Mouse (Mus musculus) heart, postnatal 0 days (tissue): ENCODE measurements around the gene Mllt1. TPM values are rescaled to one million over a fixed set of nuclear protein-coding genes. Genes with fewer than 3 reads are reported as not detected.

ENCODE experiments used
- ATAC-seq: fragments of 200-750 bp; cut with Nextera tagmentation; 2 replicates; pipeline ENCODE4 v1.8.0; 2017; ENCODE audit warnings: low read depth, moderate number of reproducible peaks, moderate library complexity; ENCODE audit not compliant: insufficient read depth
- DNase-seq: peaks from one replicate; pipeline ENCODE4 v3.0.0-alpha.2; 2016; ENCODE audit warnings: low spot score
- H3K27ac ChIP-seq: fragments of 300-500 bp; sonication (generic); 2 replicates; pipeline ENCODE4 v1.5.1; 2014; ENCODE audit warnings: low read depth, mild to moderate bottlenecking
- H3K27me3 ChIP-seq: fragments of 300-500 bp; sonication (generic); 2 replicates; pipeline ENCODE4 v1.6.1; 2014; ENCODE audit warnings: low read length, mixed read lengths; ENCODE audit not compliant: control insufficient read depth, insufficient read depth
- H3K36me3 ChIP-seq: fragments of 300-500 bp; sonication (generic); replicated peaks from 2 replicates; pipeline ENCODE4 v1.6.1; 2014; ENCODE audit warnings: low read length, mixed read lengths; ENCODE audit not compliant: control insufficient read depth, insufficient read depth
- H3K4me1 ChIP-seq: fragments of 300-500 bp; sonication (generic); 2 replicates; pipeline ENCODE4 v1.6.1; 2014; ENCODE audit warnings: antibody characterized with exemption; ENCODE audit not compliant: control insufficient read depth, insufficient read depth
- H3K4me2 ChIP-seq: fragments of 300-500 bp; sonication (generic); 2 replicates; pipeline ENCODE4 v1.6.1; 2014; ENCODE audit warnings: low read depth, mild to moderate bottlenecking, low read length, moderate library complexity
- H3K4me3 ChIP-seq: fragments of 300-500 bp; sonication (generic); 2 replicates; pipeline ENCODE4 v1.5.1; 2014; ENCODE audit warnings: low read depth, low read length
- H3K9ac ChIP-seq: fragments of 300-500 bp; sonication (generic); replicated peaks from 2 replicates; pipeline ENCODE4 v1.6.1; 2014; ENCODE audit warnings: low read depth, low read length, mixed read lengths
- H3K9me3 ChIP-seq: fragments of 300-500 bp; sonication (generic); replicated peaks from 2 replicates; pipeline ENCODE4 v1.6.1; 2016; ENCODE audit warnings: low read length; ENCODE audit not compliant: control insufficient read depth
- CTCF ChIP-seq: IDR thresholded peaks from 2 replicates; pipeline ENCODE4 v1.5.1; 2016; ENCODE audit warnings: antibody characterized with exemption, control low read depth, low read depth
- EP300 ChIP-seq: IDR thresholded peaks from 2 replicates; pipeline ENCODE4 v1.6.1; 2016; ENCODE audit warnings: antibody characterized with exemption, low read depth
- WGBS: fragments of 180-500 bp; shearing (Covaris S2); extraction: QIAGEN DNeasy Blood & Tissue Kit; methylation state at CpG from one replicate; pipeline ENCODE4 v1.1.7; 2014; 5-methylcytosine and 5-hydroxymethylcytosine counted together
- polyA plus RNA-seq: library from polyadenylated mRNA; unstranded; fragments of >200 nt; fragmentation: Nextera tagmentation; extraction: Ambion mirVana; gene quantifications from 2 replicates; pipeline ENCODE4 v1.2.1, GENCODE M21; 2015
- total RNA-seq: library from RNA; depleted of rRNA; stranded (reverse); fragments of >200 nt; gene quantifications from 2 replicates; pipeline ENCODE4 v1.2.3, GENCODE M21; 2014; ENCODE audit warnings: low replicate concordance

The Mllt1 gene
- total and polyA plus RNA-seq, 2 experiments from 2014 or later, result 15.3 to 29.8 TPM

GRCm38 (mm10) chr17:56907887-56908286 is 27.3 kb downstream of the Mllt1 start:
- Histone ChIP-seq H3K27ac (peak overlapping the region; percentile 34; the same call in 1 of the 2 replicates), H3K9me3 (no peaks in the 10 kb centered on the region), H3K4me2 (no peak overlapping the region), H3K9ac (no peak overlapping the region), H3K4me3 (no peak overlapping the region), H3K27me3 (no peaks in the 10 kb centered on the region), H3K36me3 (peaks cover 22% of the 10 kb centered on the region), H3K4me1 (peaks cover 8% of the 10 kb centered on the region; the same call in 1 of the 2 replicates)
- DNase-seq, result peak; percentile 20
- 22% methylated on average over 9 of the region's 9 CpGs for WGBS
- TF ChIP-seq CTCF, result no peak
- TF ChIP-seq EP300, result no peak
- peak; percentile 54 for ATAC-seq

GRCm38 (mm10) chr17:56907096-56907495 is 28.1 kb downstream of the Mllt1 start:
- Histone ChIP-seq H3K9me3 (no peaks in the 10 kb centered on the region), H3K27me3 (no peaks in the 10 kb centered on the region), H3K4me1 (peaks cover 8% of the 10 kb centered on the region; the same call in 1 of the 2 replicates), H3K9ac (no peak overlapping the region), H3K36me3 (peaks cover 30% of the 10 kb centered on the region), H3K4me3 (no peak overlapping the region), H3K4me2 (no peak overlapping the region), H3K27ac (no peak overlapping the region)
- no peak for TF ChIP-seq EP300
- no peak for ATAC-seq
- 80% methylated on average over 5 of the region's 5 CpGs for WGBS
- DNase-seq, result no peak

GRCm38 (mm10) chr17:56906166-56906565 is 29.0 kb downstream of the Mllt1 start:
- Histone ChIP-seq H3K9ac (no peak overlapping the region), H3K9me3 (no peaks in the 10 kb centered on the region), H3K4me3 (no peak overlapping the region), H3K4me2 (no peak overlapping the region), H3K27ac (no peak overlapping the region), H3K4me1 (peaks cover 8% of the 10 kb centered on the region; the same call in 1 of the 2 replicates), H3K36me3 (peaks cover 39% of the 10 kb centered on the region), H3K27me3 (no peaks in the 10 kb centered on the region)
- 88% methylated on average over 3 of the region's 3 CpGs for WGBS
- TF ChIP-seq EP300 (no peak), CTCF (no peak)
- ATAC-seq (no peak), DNase-seq (no peak)

- 87% methylated on average over 5 of the region's 5 CpGs for WGBS
- no peak for DNase-seq
- Histone ChIP-seq H3K4me2 (no peak overlapping the region), H3K36me3 (peaks cover 66% of the 10 kb centered on the region), H3K9me3 (no peaks in the 10 kb centered on the region), H3K27ac (no peak overlapping the region), H3K4me3 (no peak overlapping the region), H3K27me3 (no peaks in the 10 kb centered on the region), H3K4me1 (peaks cover 3% of the 10 kb centered on the region; the same call in 1 of the 2 replicates), H3K9ac (no peak overlapping the region)
- TF ChIP-seq EP300 (no peak), CTCF (no peak)
- no peak for ATAC-seq
These were observed 32.5 kb downstream of the Mllt1 start for GRCm38 (mm10) chr17:56902698-56903097.

GRCm38 (mm10) chr17:56897630-56898195 is 37.5 kb downstream of the Mllt1 start:
- no peaks in the 10 kb centered on the region for H3K27me3 ChIP-seq
- H3K4me3 ChIP-seq, result no peak overlapping the region
- no peak overlapping the region for H3K4me2 ChIP-seq
- peak; percentile 81 for ATAC-seq
- 75% methylated on average over 7 of the region's 7 CpGs for WGBS
- H3K27ac ChIP-seq, result no peak overlapping the region
- peak; percentile 60 for DNase-seq
- no peaks in the 10 kb centered on the region for H3K4me1 ChIP-seq
- no peaks in the 10 kb centered on the region for H3K9me3 ChIP-seq
- TF ChIP-seq EP300, result no peak
- peak; percentile 97 for TF ChIP-seq CTCF
- H3K36me3 ChIP-seq, result peaks cover 82% of the 10 kb centered on the region
- no peak overlapping the region for H3K9ac ChIP-seq
